Mouse (Mus musculus): ENCODE data around the gene B230217C12Rik.
"Not testable (repeated sequence)": the region's sequence is repeated elsewhere in the genome, so short reads cannot be mapped to it uniquely, and the experiment has no call there.

Gene B230217C12Rik

GRCm38 (mm10) chr11:97825295-97825694, 15.3 kb upstream of the B230217C12Rik start:
- DNase-seq (ENCODE audit: low spot score in 2 of 2) = no peak

- DNase-seq (ENCODE audit: low spot score in 2 of 2) = no peak
Measured at GRCm38 (mm10) chr11:97825971-97826370, 14.6 kb upstream of the B230217C12Rik start.

- no peak for DNase-seq (ENCODE audit: low spot score in 2 of 2)
Measured at GRCm38 (mm10) chr11:97826414-97826813, 14.2 kb upstream of the B230217C12Rik start.

GRCm38 (mm10) chr11:97827654-97828053, 12.9 kb upstream of the B230217C12Rik start:
- DNase-seq (ENCODE audit: low spot score in 2 of 2) = no peak

- no peak for DNase-seq (ENCODE audit: low spot score in 2 of 2)
Measured at GRCm38 (mm10) chr11:97829365-97829764, 11.2 kb upstream of the B230217C12Rik start.

GRCm38 (mm10) chr11:97829913-97830476, 10.6 kb upstream of the B230217C12Rik start:
- no peak for DNase-seq (ENCODE audit: low spot score in 2 of 2)

GRCm38 (mm10) chr11:97830501-97830900, 10.1 kb upstream of the B230217C12Rik start:
- no peak for DNase-seq (ENCODE audit: low spot score in 2 of 2)

- DNase-seq (ENCODE audit: low spot score in 2 of 2) = no peak
Measured at GRCm38 (mm10) chr11:97832001-97832400, 8.6 kb upstream of the B230217C12Rik start.

- DNase-seq (ENCODE audit: low spot score in 2 of 2) = no peak
Measured at GRCm38 (mm10) chr11:97833352-97833751, 7.2 kb upstream of the B230217C12Rik start.

GRCm38 (mm10) chr11:97836541-97836940, 4.0 kb upstream of the B230217C12Rik start:
- no peak for DNase-seq (ENCODE audit: low spot score in 2 of 2)

- not testable (repeated sequence) for DNase-seq (ENCODE audit: low spot score in 2 of 2)
Measured at GRCm38 (mm10) chr11:97837051-97837450, 3.5 kb upstream of the B230217C12Rik start.

- DNase-seq (ENCODE audit: low spot score in 2 of 2) = no peak
Measured at GRCm38 (mm10) chr11:97837641-97838149, 2.9 kb upstream of the B230217C12Rik start.

GRCm38 (mm10) chr11:97838779-97839440, 1.7 kb upstream of the B230217C12Rik start:
- DNase-seq (ENCODE audit: low spot score in 2 of 2) = no peak

GRCm38 (mm10) chr11:97839441-97840134, 992 bp upstream of the B230217C12Rik start:
- no peak for DNase-seq (ENCODE audit: low spot score in 2 of 2)

GRCm38 (mm10) chr11:97840135-97840490, 467 bp upstream of the B230217C12Rik start:
- DNase-seq (ENCODE audit: low spot score in 2 of 2) = no peak

- DNase-seq (ENCODE audit: low spot score in 2 of 2) = peak; percentile 90 to 96
Measured at GRCm38 (mm10) chr11:97840991-97841661, 546 bp downstream of the B230217C12Rik start.

GRCm38 (mm10) chr11:97842001-97842400, 1.4 kb downstream of the B230217C12Rik start:
- DNase-seq (ENCODE audit: low spot score in 2 of 2) = no peak

- DNase-seq (ENCODE audit: low spot score in 2 of 2) = no peak
Measured at GRCm38 (mm10) chr11:97850367-97850766, 9.8 kb downstream of the B230217C12Rik start.

GRCm38 (mm10) chr11:97851601-97852000, 11.0 kb downstream of the B230217C12Rik start:
- DNase-seq (ENCODE audit: low spot score in 2 of 2) = no peak

GRCm38 (mm10) chr11:97855473-97855872, 14.9 kb downstream of the B230217C12Rik start:
- DNase-seq (ENCODE audit: low spot score in 2 of 2) = no peak

GRCm38 (mm10) chr11:97862148-97862547, 21.6 kb downstream of the B230217C12Rik start:
- DNase-seq (ENCODE audit: low spot score in 2 of 2) = no peak

GRCm38 (mm10) chr11:97865421-97865820, 24.8 kb downstream of the B230217C12Rik start:
- DNase-seq (ENCODE audit: low spot score in 2 of 2) = no peak

Measured in right cerebral cortex, postnatal 36 days (tissue).